Mouse (Mus musculus): ENCODE data around the gene Capn1.

Capn1 gene

DNA sequence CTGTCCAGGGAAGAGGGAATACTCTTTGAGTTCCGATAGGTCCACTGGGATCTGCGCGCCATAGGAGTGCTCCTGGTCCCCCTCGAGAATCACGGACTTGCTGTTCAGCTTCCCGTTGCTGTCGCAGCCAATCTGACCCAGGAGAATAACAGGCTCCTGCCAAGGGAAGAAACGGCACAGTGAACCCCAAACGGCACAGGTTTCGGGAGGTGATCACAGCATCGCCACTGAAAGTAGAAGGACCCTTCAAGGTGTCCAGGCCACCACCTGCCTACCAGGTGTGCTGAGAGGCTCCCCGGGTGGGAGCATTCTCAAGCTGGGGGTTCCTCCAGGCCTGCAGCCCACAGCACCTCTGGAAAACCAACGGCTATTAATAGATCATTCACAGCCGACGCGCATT, 64.1 kb downstream of the Capn1 start:
- no peak for DNase-seq

DNA sequence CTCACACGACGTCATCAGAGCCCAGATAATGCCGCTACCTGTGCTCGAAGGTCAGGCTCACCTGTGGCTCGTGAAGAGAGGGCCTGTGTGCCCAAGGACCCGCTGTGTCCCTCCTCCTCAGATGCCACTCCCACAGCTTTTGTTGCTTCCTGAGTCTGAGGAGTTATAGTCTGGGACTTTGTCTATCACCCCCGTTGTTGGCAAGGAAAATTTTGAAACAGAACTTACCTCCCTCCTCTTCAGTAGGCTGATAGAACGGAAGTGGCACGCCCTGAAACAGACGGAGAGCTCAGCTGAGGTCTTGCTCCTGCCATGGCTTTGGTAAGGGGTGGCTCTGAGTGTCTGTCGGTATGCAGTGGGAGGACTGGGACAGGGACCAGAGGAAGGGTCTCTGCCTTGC, 65.5 kb downstream of the Capn1 start:
- DNase-seq, result no peak

DNA sequence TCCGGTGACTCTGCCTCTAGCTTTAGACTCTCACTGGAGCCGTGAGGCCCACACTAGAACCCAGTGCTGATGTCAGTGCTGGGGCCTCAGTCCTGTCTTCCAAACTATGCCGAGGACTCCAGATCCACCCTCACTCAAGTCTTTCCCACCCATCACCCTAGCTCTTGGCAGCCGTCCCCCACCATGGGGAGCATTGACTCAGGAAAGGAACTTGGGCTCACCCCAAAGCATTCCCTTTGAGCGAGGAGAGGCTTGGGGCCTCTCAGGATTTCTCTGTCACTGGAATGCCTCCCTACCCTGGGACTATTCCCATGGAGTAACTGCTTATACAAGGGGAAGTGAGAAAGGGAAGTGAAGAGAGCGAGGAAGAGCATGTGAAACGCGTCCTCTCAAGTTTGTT, 69.8 kb downstream of the Capn1 start:
- DNase-seq, result no peak

DNA sequence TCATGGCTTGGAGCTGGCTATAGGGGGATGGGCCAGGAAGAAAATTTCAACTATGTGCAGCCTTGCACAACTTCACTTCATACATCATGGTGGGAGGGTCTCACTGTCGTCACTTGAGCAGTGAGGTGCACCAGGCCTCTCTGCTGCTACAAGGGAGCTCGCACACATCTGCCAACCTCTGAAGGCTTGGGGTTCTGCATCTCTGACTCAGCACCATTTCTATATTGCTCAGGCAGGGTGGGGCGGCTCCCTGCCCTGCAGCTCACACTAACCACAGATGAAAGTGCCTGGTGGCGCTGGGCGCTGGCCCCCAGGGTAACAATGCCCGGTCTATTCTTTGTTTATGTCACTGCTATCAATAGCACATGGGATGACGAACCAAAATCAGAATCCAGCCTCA, 70.7 kb downstream of the Capn1 start:
- no peak for DNase-seq

GRCm38 (mm10) chr19:5944145-5944544, 71.6 kb downstream of the Capn1 start:
- no peak for DNase-seq

GRCm38 (mm10) chr19:5943404-5943803, 72.3 kb downstream of the Capn1 start:
- DNase-seq, result no peak

DNA sequence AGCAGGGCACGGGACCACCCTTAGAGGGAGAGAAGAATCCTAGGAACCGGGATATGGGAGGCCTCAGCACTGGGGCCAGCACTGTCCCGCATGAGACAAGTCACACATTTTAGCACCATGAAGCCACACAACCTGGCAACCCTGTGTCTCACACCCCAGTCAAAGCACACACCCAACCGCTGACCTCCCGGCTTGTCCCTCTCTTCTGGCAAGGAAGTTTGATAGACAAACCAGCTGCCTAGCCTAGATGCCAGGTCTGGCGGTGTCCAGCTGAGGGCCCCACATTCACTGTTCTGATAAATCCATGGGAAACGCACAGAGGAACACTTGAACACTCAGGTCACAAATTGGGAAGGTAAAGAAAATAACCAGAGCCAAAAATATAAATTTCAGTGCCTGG, 73.1 kb downstream of the Capn1 start:
- no peak for DNase-seq

- no peak for DNase-seq
These were observed 75.0 kb downstream of the Capn1 start for GRCm38 (mm10) chr19:5940656-5941055.

- no peak for DNase-seq
These were observed 75.5 kb downstream of the Capn1 start for GRCm38 (mm10) chr19:5940173-5940572.

DNA sequence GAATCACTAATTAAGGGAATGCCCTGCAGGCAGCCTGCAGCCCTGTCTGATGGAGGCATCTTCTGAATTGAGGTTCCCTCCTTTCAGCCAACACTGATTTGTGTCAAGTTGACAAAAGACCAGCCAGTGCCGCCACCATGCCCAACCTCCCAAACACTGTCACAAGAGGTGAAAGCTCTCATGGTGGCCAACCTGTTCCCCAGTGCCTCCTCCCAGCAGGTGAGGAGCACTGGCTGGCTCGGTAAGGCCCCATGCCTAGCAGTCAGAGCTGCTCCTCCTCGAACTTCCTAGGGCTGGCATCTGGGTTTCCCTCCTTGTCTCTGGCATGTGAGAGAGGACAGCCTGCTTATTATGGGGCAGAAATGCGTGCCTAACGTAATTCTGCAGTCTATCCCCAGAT, 76.0 kb downstream of the Capn1 start:
- no peak for DNase-seq
